Mouse (Mus musculus): Measurements from ENCODE around the gene En2. TPM values are rescaled to one million over a fixed set of nuclear protein-coding genes. Genes with fewer than 3 reads are reported as not detected.
A peak's percentile ranks its signal among the peaks of the same experiment; 100 is the strongest.

En2 gene
- polyA plus RNA-seq, 1 experiment = 0.46 TPM

DNA sequence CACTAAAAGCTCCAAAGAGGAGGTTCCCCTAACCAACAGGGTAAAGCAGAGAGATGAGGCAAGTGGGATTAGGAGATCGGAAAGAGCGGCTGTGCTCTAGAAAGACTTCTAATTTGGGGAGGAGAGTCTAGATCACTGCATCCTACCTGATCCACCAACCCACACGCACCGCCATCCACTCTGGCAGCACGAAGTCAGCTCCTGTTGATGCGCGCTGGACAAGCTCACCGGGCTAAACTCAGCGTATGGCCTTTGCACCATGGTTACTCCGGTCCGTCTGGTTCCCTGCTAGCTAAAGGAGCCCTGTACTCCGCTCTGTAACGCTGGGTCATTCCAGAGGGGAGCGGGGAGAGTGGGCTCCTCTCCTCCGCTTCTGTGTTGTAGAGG is 6.4 kb upstream of the En2 start:
- TF ChIP-seq POLR2A (IDR thresholded peaks at IDR 0.05; ENCODE audit: extremely low read depth, insufficient read depth, low read length) (no peak), CTCF (IDR thresholded peaks at IDR 0.05; ENCODE audit: extremely low read depth, insufficient read depth, low read length) (no peak)
- H3K27ac ChIP-seq (ENCODE audit: insufficient read depth, low read length) = no peak overlapping the region
- H3K4me1 ChIP-seq (ENCODE audit: control insufficient read depth, insufficient read depth, low read length) = no peaks in the 10 kb centered on the region
- no peak overlapping the region for H3K4me3 ChIP-seq (ENCODE audit: insufficient read depth, low read length)

DNA sequence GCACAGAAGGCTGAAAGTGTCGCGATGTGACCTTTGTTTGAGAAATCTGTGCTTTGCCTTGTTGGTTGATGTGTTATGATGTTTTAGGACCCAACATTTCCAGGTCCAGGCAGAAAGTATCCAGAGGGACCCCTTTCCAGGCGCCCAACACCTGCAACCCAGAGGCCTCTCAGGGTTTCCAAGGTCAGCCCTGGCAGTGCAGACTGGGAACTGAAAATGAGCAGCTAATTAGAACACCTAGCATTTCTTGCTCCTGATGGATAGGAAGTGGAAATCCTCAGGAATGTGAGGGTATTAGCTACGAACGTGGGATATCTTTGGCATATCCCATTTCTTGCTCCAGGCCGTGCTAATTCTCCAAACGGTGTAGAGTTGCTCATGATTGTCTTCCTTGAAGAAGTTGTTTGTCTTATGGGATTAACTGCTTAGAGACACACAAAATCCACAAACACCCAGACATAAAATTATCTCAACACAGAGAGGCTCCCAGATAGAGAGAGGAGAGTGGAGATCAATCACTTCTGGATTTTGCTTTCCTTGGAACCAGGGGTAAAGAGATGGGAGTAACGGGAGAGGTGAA is 5.5 kb upstream of the En2 start:
- Histone ChIP-seq H3K4me3 (ENCODE audit: insufficient read depth, low read length) (no peak overlapping the region), H3K4me1 (ENCODE audit: control insufficient read depth, insufficient read depth, low read length) (no peaks in the 10 kb centered on the region), H3K27ac (ENCODE audit: insufficient read depth, low read length) (no peak overlapping the region)
- no peak for TF ChIP-seq CTCF (IDR thresholded peaks at IDR 0.05; ENCODE audit: extremely low read depth, insufficient read depth, low read length)
- TF ChIP-seq POLR2A (IDR thresholded peaks at IDR 0.05; ENCODE audit: extremely low read depth, insufficient read depth, low read length) = no peak

DNA sequence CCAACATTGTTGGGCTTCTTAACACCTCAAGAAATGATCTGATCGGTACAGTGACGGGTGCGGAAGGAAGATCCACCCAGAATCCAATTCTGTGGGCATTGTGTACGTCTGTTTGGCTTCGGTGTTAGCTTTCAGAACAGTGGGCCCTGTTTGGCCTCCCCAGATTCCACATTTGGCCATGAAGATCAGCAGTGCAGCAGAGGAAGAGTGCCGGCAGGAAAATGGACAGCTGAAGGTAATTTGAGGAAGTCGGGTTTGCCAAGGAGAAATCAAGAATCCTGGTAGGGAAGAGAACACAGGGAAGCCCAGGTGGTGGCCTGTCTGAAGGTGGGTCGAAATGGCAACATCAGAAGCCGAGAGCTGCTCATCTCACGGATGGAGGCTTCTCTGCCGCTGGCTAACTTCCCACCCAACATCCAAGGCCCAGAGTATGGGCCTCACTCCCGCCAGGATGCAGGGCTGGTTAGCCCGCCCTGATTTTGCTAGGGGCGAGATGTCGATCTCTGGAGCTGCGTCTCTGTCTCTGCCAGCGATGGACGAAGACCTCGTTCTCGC is 4.0 kb upstream of the En2 start:
- TF ChIP-seq POLR2A (IDR thresholded peaks at IDR 0.05; ENCODE audit: extremely low read depth, insufficient read depth, low read length) = no peak
- no peak for TF ChIP-seq CTCF (IDR thresholded peaks at IDR 0.05; ENCODE audit: extremely low read depth, insufficient read depth, low read length)
- Histone ChIP-seq H3K27ac (ENCODE audit: insufficient read depth, low read length) (no peak overlapping the region), H3K4me1 (ENCODE audit: control insufficient read depth, insufficient read depth, low read length) (no peaks in the 10 kb centered on the region), H3K4me3 (ENCODE audit: insufficient read depth, low read length) (no peak overlapping the region)

DNA sequence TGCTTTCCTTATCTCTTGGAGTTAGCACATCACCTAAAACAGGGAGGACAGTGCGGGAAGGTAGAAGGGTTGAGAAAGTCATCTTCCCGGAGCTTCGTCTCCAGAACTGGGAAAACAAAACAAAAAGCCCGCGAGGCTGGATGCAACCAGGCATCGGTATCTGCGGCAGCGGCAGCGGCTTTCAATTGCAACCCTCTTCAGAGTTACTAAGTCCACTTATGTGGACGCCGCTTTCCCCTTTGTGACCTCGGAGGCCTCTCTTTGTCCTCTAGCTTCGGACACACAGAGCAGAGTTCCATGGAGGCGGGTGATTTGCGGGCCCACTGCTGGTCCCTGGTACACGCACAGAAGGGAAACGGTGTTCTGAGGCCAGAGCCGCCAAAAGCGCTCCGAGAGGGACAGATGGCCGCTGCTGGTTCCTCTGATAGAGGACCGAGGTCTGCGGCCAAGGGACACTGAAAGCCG is 3.5 kb upstream of the En2 start:
- Histone ChIP-seq H3K4me1 (ENCODE audit: control insufficient read depth, insufficient read depth, low read length) (no peaks in the 10 kb centered on the region), H3K4me3 (ENCODE audit: insufficient read depth, low read length) (no peak overlapping the region), H3K27ac (ENCODE audit: insufficient read depth, low read length) (no peak overlapping the region)
- TF ChIP-seq CTCF (IDR thresholded peaks at IDR 0.05; ENCODE audit: extremely low read depth, insufficient read depth, low read length) (no peak), POLR2A (IDR thresholded peaks at IDR 0.05; ENCODE audit: extremely low read depth, insufficient read depth, low read length) (no peak)

DNA sequence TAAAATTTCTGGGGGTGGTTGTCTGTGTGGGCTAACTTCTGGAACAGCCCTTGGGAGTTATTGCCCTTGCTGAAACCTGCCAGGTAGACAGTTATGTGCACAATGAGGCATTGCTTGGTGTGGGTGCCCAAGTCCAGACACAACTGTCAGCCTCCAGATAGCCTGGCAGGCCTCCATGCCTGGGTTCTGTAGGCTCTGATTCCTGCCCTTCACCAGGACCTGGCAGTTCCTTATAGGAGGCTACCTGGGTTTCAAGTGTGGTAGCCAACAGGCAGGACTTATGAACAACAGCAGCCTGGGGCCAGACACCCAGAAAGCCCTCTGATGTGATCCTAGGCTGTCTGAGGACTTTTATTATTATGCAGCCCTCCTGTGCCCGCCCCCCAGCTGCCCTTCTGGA is 1.6 kb upstream of the En2 start:
- H3K4me1 ChIP-seq (ENCODE audit: control insufficient read depth, insufficient read depth, low read length) = no peaks in the 10 kb centered on the region
- no peak overlapping the region for H3K4me3 ChIP-seq (ENCODE audit: insufficient read depth, low read length)
- H3K27ac ChIP-seq (ENCODE audit: insufficient read depth, low read length) = no peak overlapping the region
- no peak for TF ChIP-seq CTCF (IDR thresholded peaks at IDR 0.05; ENCODE audit: extremely low read depth, insufficient read depth, low read length)
- TF ChIP-seq POLR2A (IDR thresholded peaks at IDR 0.05; ENCODE audit: extremely low read depth, insufficient read depth, low read length) = no peak

DNA sequence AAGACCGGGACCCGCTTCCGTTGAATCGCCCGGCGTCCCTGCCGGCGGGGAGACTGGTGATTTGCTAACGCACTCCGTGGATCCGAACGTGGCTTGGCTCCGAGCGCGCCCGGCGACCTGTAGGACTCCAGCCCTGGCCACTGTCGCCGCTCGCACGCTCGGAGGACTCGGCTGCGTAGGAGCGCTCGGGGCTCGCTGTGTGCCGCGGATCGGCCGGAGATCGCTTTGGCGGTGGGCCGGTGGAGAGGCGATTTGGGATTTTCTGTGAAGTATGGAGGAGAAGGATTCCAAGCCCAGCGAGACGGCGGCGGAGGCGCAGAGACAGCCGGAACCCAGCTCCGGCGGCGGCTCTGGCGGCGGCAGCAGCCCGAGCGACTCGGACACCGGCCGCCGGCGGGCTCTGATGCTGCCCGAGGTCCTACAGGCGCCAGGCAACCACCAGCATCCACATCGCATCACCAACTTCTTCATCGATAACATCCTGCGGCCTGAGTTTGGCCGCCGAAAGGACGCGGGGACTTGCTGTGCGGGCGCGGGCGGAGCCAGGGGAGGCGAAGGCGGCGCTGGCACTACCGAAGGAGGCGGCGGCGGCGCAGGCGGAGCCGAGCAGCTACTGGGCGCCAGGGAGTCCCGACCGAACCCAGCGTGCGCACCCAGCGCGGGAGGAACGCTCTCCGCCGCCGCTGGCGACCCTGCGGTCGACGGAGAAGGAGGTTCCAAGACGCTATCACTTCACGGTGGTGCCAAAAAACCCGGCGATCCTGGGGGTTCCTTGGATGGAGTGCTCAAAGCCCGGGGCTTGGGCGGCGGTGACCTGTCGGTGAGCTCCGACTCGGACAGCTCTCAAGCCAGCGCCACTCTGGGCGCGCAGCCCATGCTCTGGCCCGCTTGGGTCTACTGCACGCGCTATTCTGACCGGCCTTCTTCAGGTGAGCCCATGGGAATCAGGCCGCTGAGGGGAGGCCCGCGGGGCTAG is 1.1 kb downstream of the En2 start:
- no peak overlapping the region for H3K27ac ChIP-seq (ENCODE audit: insufficient read depth, low read length)
- no peak for TF ChIP-seq POLR2A (IDR thresholded peaks at IDR 0.05; ENCODE audit: extremely low read depth, insufficient read depth, low read length)
- TF ChIP-seq CTCF (IDR thresholded peaks at IDR 0.05; ENCODE audit: extremely low read depth, insufficient read depth, low read length) = no peak
- 0 out of 2 replicates have a peak overlapping the region, but pooled peaks have one; percentile 16 for H3K4me3 ChIP-seq (ENCODE audit: insufficient read depth, low read length)
- no peaks in the 10 kb centered on the region for H3K4me1 ChIP-seq (ENCODE audit: control insufficient read depth, insufficient read depth, low read length)

DNA sequence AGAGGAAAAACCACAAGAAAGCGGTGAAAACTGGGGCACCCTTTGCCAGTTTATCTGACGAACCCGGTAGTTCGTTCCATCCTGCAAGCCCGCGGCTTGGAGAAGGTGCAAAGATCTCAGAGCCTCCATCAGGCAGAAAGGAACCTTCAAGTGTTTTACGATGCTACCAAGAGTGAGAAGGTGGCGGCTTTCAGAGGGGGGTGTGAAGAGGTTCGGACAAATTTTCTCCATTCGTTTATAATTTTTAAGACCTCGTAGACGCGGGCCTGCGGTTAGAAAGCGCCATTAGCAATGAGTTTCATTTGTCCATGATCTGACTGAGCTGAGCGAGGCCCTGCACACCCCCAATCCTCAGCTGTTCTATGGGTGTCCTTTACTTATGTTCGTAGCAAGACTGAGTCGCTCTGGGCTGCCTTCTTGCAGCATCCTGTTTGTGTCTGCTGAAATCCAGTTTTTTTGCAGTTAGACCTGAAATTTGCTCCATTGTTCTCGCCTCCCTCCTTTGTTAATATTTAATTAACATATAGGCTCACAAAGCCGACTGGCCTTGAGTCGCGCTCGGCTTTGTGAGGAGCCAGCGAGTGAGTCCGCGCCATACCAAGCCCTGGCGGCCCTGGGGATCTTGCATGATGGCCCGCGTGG is 2.2 kb downstream of the En2 start:
- H3K27ac ChIP-seq (ENCODE audit: insufficient read depth, low read length) = no peak overlapping the region
- no peak overlapping the region for H3K4me3 ChIP-seq (ENCODE audit: insufficient read depth, low read length)
- TF ChIP-seq CTCF (IDR thresholded peaks at IDR 0.05; ENCODE audit: extremely low read depth, insufficient read depth, low read length) = no peak
- TF ChIP-seq POLR2A (IDR thresholded peaks at IDR 0.05; ENCODE audit: extremely low read depth, insufficient read depth, low read length) = no peak
- H3K4me1 ChIP-seq (ENCODE audit: control insufficient read depth, insufficient read depth, low read length) = no peaks in the 10 kb centered on the region

DNA sequence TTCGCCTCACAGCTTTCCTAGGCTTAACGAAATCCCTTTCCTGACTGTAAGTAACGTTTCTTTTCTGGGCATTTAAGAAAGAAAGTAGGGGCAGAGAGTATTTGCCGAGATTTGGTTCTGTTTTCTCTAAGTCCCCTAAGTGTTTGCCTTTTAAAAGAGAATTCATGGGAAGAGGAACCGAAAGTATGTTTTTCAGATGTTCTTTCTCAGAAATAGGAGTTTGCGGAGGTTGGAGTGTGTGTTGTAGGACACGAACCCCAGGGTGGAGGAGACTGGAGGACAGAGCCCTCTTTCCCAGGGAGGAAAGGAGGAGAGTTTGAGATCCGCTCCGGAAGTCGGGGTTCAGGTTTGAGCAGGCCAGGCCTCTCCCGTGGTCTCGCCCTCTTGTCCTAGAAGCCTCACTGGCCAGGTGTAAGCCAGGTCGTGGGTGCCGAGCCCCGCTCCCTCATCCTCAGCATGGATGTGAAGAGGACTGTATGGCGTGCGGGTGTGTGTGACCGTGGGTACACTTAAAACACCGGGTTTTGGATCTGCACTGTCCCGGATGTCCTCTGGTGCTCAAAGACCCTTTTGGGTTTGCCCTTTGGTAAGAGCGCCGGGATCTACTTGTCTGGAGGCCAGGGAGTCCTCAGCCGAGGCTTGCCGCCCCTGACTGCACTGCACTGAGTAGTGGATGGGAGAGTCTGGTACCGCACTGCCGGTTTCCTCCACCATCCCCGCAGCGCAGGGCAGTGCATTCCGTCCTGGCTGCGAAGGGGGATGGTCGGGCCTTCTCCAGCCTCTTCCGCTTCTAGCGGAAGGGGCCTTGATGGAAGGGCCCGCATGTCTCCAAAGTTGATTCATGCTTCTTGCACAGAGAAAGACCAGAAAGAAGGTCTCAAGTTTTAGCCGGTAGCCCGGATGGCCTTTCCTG is 3.0 kb downstream of the En2 start:
- H3K4me1 ChIP-seq (ENCODE audit: control insufficient read depth, insufficient read depth, low read length) = no peaks in the 10 kb centered on the region
- no peak overlapping the region for H3K27ac ChIP-seq (ENCODE audit: insufficient read depth, low read length)
- no peak overlapping the region for H3K4me3 ChIP-seq (ENCODE audit: insufficient read depth, low read length)
- TF ChIP-seq CTCF (IDR thresholded peaks at IDR 0.05; ENCODE audit: extremely low read depth, insufficient read depth, low read length) = no peak

All from cortical plate, adult 2 months (tissue).